Comparison of ENCODE assay signal across 8 mouse cellular contexts in genomic region chr1:171412001-171412441, GRCm38 (mm10). TPM values are rescaled to one million over a fixed set of nuclear protein-coding genes. Genes with fewer than 3 reads are reported as not detected.
DNase-seq lines count a peak whose midpoint lies in the region; ATAC-seq and TF ChIP-seq lines count a peak whose summit lies in the region.

No protein-coding gene starts in this region.

- WGBS in intestine, embryonic 16.5 days = under 1% methylated on average over 20 of the region's 20 CpGs
- 0% methylated on average over 20 of the region's 20 CpGs for WGBS in liver, postnatal 0 days (ENCODE audit: insufficient replicate concordance)
- WGBS in neural tube, embryonic 11.5 days = 2% methylated on average over 20 of the region's 20 CpGs

- H3K27ac ChIP-seq in intestine, embryonic 16.5 days (ENCODE audit: low read length) = peak overlapping the region; percentile 92
- peak overlapping the region; percentile 95 for H3K27ac ChIP-seq in liver, postnatal 0 days (ENCODE audit: low read depth)
- H3K27ac ChIP-seq in neural tube, embryonic 11.5 days (ENCODE audit: low read depth, low read length) = peak overlapping the region; percentile 68

- peak overlapping the region; percentile 62 for H3K4me2 ChIP-seq in intestine, embryonic 16.5 days (ENCODE audit: low read depth, low read length)
- H3K4me2 ChIP-seq in liver, postnatal 0 days (ENCODE audit: low read depth, low read length) = peak overlapping the region; percentile 73
- peak overlapping the region; percentile 48 for H3K4me2 ChIP-seq in neural tube, embryonic 11.5 days (ENCODE audit: low read depth)

- H3K4me3 ChIP-seq in intestine, embryonic 16.5 days (ENCODE audit: low read length) = peak overlapping the region; percentile 95
- peak overlapping the region; percentile 100 for H3K4me3 ChIP-seq in liver, postnatal 0 days (ENCODE audit: low read depth, low read length)
- H3K4me3 ChIP-seq in neural tube, embryonic 11.5 days (ENCODE audit: low read depth, low read length) = peak overlapping the region; percentile 71

- peak; percentile 18 to 43 for DNase-seq in right cerebral cortex, adult 2 months (ENCODE audit: low spot score in 2 of 2)
- DNase-seq in right cerebral cortex, adult 18-20 months = no peak
- DNase-seq in brain, embryonic 18.5 days (ENCODE audit: low read depth, low spot score) = peak; percentile 49
- DNase-seq in liver, postnatal 0 days = peak; percentile 55
- peak; percentile 68 for DNase-seq in neural tube, embryonic 11.5 days (ENCODE audit: low spot score)
- peak; percentile 61 for DNase-seq in thymus, postnatal 25 days

- ATAC-seq in granulocyte monocyte progenitor cell, adult 5-6 weeks (replicated peaks; ENCODE audit: poor library complexity, severe bottlenecking) = peak; percentile 50
- ATAC-seq in intestine, embryonic 16.5 days = peak; percentile 34
- ATAC-seq in liver, postnatal 0 days = 0 out of 2 replicates have a peak, but pooled peaks have one; percentile 11
- ATAC-seq in neural tube, embryonic 11.5 days (ENCODE audit: insufficient read depth, low FRiP score, low TSS enrichment) = peak; percentile 56

- TF ChIP-seq EP300 in liver, postnatal 0 days (IDR thresholded peaks at IDR 0.05; ENCODE audit: low read depth) = no peak

- peak overlapping the region; percentile 96 for H3K9ac ChIP-seq in intestine, embryonic 16.5 days (ENCODE audit: low read depth, low read length)
- H3K9ac ChIP-seq in liver, postnatal 0 days (replicated peaks) = peak overlapping the region; percentile 98
- H3K9ac ChIP-seq in neural tube, embryonic 11.5 days (ENCODE audit: low read length) = peak overlapping the region; percentile 85

- H3K27me3 ChIP-seq in intestine, embryonic 16.5 days (replicated peaks; ENCODE audit: control insufficient read depth, insufficient read depth, low read length) = no peaks in the 10 kb centered on the region
- no peaks in the 10 kb centered on the region for H3K27me3 ChIP-seq in liver, postnatal 0 days (ENCODE audit: insufficient read depth, low read length)
- no peaks in the 10 kb centered on the region for H3K27me3 ChIP-seq in neural tube, embryonic 11.5 days (ENCODE audit: control insufficient read depth, insufficient read depth, low read length)

- 0 out of 2 replicates have a peak, but pooled peaks cover 5% of the 10 kb centered on the region for H3K4me1 ChIP-seq in intestine, embryonic 16.5 days (ENCODE audit: control insufficient read depth, insufficient read depth, low read length)
- H3K4me1 ChIP-seq in liver, postnatal 0 days (ENCODE audit: insufficient read depth) = peaks cover 18% of the 10 kb centered on the region
- H3K4me1 ChIP-seq in neural tube, embryonic 11.5 days (ENCODE audit: control insufficient read depth, insufficient read depth, low read length) = peaks cover 2% of the 10 kb centered on the region; the same call in 1 of the 2 replicates

- TF ChIP-seq CTCF in liver, postnatal 0 days (IDR thresholded peaks at IDR 0.05; ENCODE audit: low read depth) = 0 out of 2 replicates have a peak, but pooled peaks have one; percentile 2

- peaks cover 19% of the 10 kb centered on the region for H3K36me3 ChIP-seq in intestine, embryonic 16.5 days (ENCODE audit: control insufficient read depth, insufficient read depth, low read length)
- H3K36me3 ChIP-seq in liver, postnatal 0 days (replicated peaks; ENCODE audit: insufficient read depth, low read length) = peaks cover 15% of the 10 kb centered on the region
- peaks cover 10% of the 10 kb centered on the region for H3K36me3 ChIP-seq in neural tube, embryonic 11.5 days (ENCODE audit: control insufficient read depth, insufficient read depth, low read length)

- no peaks in the 10 kb centered on the region for H3K9me3 ChIP-seq in intestine, embryonic 16.5 days (ENCODE audit: control insufficient read depth, low read length)
- no peaks in the 10 kb centered on the region for H3K9me3 ChIP-seq in liver, postnatal 0 days (ENCODE audit: low read length)
- H3K9me3 ChIP-seq in neural tube, embryonic 11.5 days (ENCODE audit: control insufficient read depth, low read length) = no peaks in the 10 kb centered on the region

RNA-seq across cellular contexts. Expression of gene Usf1, which starts 0.9 kb away (rescaled TPM):
- total RNA-seq in granulocyte monocyte progenitor cell, adult 5-6 weeks (2014; fragmentation: Nextera tagmentation) = 51.3 and 64.2 TPM in 2 replicates
- 71.0 and 71.5 TPM in 2 replicates for total RNA-seq in granulocyte monocyte progenitor cell, adult 5-6 weeks (2017)
- 54.6 and 58.1 TPM in 2 replicates for polyA plus RNA-seq in intestine, embryonic 16.5 days (2015; fragmentation: Nextera tagmentation; extraction: Ambion mirVana)
- polyA plus RNA-seq in liver, postnatal 0 days (2015; fragmentation: Nextera tagmentation; extraction: Ambion mirVana) = 22.6 and 25.4 TPM in 2 replicates
- polyA plus RNA-seq in neural tube, embryonic 11.5 days (2014; fragmentation: Nextera tagmentation; extraction: Ambion mirVana) = 151 and 162 TPM in 2 replicates

RNA-seq across cellular contexts. Expression of gene Tstd1, which starts 6.7 kb away (rescaled TPM):
- 10.1 and 14.9 TPM in 2 replicates for total RNA-seq in granulocyte monocyte progenitor cell, adult 5-6 weeks (2014; fragmentation: Nextera tagmentation)
- 3.7 TPM in 1 of 2 replicates, not detected in the other for total RNA-seq in granulocyte monocyte progenitor cell, adult 5-6 weeks (2017)
- polyA plus RNA-seq in intestine, embryonic 16.5 days (2015; fragmentation: Nextera tagmentation; extraction: Ambion mirVana) = 5.3 and 5.6 TPM in 2 replicates
- polyA plus RNA-seq in liver, postnatal 0 days (2015; fragmentation: Nextera tagmentation; extraction: Ambion mirVana) = 36.5 and 37.8 TPM in 2 replicates
- 3.6 and 3.8 TPM in 2 replicates for polyA plus RNA-seq in neural tube, embryonic 11.5 days (2014; fragmentation: Nextera tagmentation; extraction: Ambion mirVana)

RNA-seq across cellular contexts. Expression of gene Arhgap30, which starts 23.3 kb away (rescaled TPM):
- 47.2 and 53.5 TPM in 2 replicates for total RNA-seq in granulocyte monocyte progenitor cell, adult 5-6 weeks (2014; fragmentation: Nextera tagmentation)
- 63.0 and 67.1 TPM in 2 replicates for total RNA-seq in granulocyte monocyte progenitor cell, adult 5-6 weeks (2017)
- 2.0 and 2.5 TPM in 2 replicates for polyA plus RNA-seq in intestine, embryonic 16.5 days (2015; fragmentation: Nextera tagmentation; extraction: Ambion mirVana)
- polyA plus RNA-seq in liver, postnatal 0 days (2015; fragmentation: Nextera tagmentation; extraction: Ambion mirVana) = 5.6 and 7.0 TPM in 2 replicates
- polyA plus RNA-seq in neural tube, embryonic 11.5 days (2014; fragmentation: Nextera tagmentation; extraction: Ambion mirVana) = 0.41 and 0.78 TPM in 2 replicates

RNA-seq across cellular contexts. Expression of gene F11r, which starts 25.3 kb away (rescaled TPM):
- not detected in 2 replicates for total RNA-seq in granulocyte monocyte progenitor cell, adult 5-6 weeks (2014; fragmentation: Nextera tagmentation)
- total RNA-seq in granulocyte monocyte progenitor cell, adult 5-6 weeks (2017) = 5.8 TPM in 1 of 2 replicates, not detected in the other
- polyA plus RNA-seq in intestine, embryonic 16.5 days (2015; fragmentation: Nextera tagmentation; extraction: Ambion mirVana) = 101 and 108 TPM in 2 replicates
- 57.9 and 61.7 TPM in 2 replicates for polyA plus RNA-seq in liver, postnatal 0 days (2015; fragmentation: Nextera tagmentation; extraction: Ambion mirVana)
- polyA plus RNA-seq in neural tube, embryonic 11.5 days (2014; fragmentation: Nextera tagmentation; extraction: Ambion mirVana) = 16.9 and 21.0 TPM in 2 replicates

RNA-seq across cellular contexts. Expression of gene Nectin4, which starts 42.1 kb away (rescaled TPM):
- 1.5 and 2.4 TPM in 2 replicates for total RNA-seq in granulocyte monocyte progenitor cell, adult 5-6 weeks (2014; fragmentation: Nextera tagmentation)
- 0.99 and 1.6 TPM in 2 replicates for total RNA-seq in granulocyte monocyte progenitor cell, adult 5-6 weeks (2017)
- 2.8 and 3.8 TPM in 2 replicates for polyA plus RNA-seq in intestine, embryonic 16.5 days (2015; fragmentation: Nextera tagmentation; extraction: Ambion mirVana)
- polyA plus RNA-seq in liver, postnatal 0 days (2015; fragmentation: Nextera tagmentation; extraction: Ambion mirVana) = 0.15 and 0.22 TPM in 2 replicates
- polyA plus RNA-seq in neural tube, embryonic 11.5 days (2014; fragmentation: Nextera tagmentation; extraction: Ambion mirVana) = 1.1 and 1.7 TPM in 2 replicates
